Mouse (Mus musculus): ENCODE measurements around the gene Ntrk1. TPM values are rescaled to one million over a fixed set of nuclear protein-coding genes. Genes with fewer than 3 reads are reported as not detected.
A peak's percentile ranks its signal among the peaks of the same experiment; 100 is the strongest.

Ntrk1 gene
- polyA plus RNA-seq, 1 experiment from 2014 or later: 0.15 TPM

- H3K4me1 ChIP-seq (ENCODE audit: control insufficient read depth in 2 of 2, insufficient read depth in 2 of 2, low read length in 2 of 2): peaks cover 3 to 4% of the 10 kb centered on the region in 2 experiments; a peak in 2 of 4 replicates
- peaks cover 53% of the 10 kb centered on the region for H3K27me3 ChIP-seq (ENCODE audit: control insufficient read depth, insufficient read depth, low read length)
- no peaks in the 10 kb centered on the region for H3K9me3 ChIP-seq (ENCODE audit: control insufficient read depth, low read length)
- no peaks in the 10 kb centered on the region for H3K36me3 ChIP-seq (ENCODE audit: control insufficient read depth, insufficient read depth, low read length)
- H3K9ac ChIP-seq (ENCODE audit: low read length): no peak overlapping the region
- no peak overlapping the region for H3K4me3 ChIP-seq (ENCODE audit: control insufficient read depth in 1 of 2, insufficient read depth in 1 of 2, low read depth in 1 of 2, low read length in 2 of 2)
- WGBS: 62% methylated on average over 12 of the region's 12 CpGs
- no peak overlapping the region for H3K4me2 ChIP-seq (ENCODE audit: low read length)
- H3K27ac ChIP-seq (replicated peaks in 1 of 2; ENCODE audit: control insufficient read depth in 1 of 2, insufficient read depth in 1 of 2, low read depth in 2 of 2, low read length in 2 of 2): no peak overlapping the region
- no peak for ATAC-seq (ENCODE audit: insufficient number of reproducible peaks, insufficient read depth, low FRiP score, low read depth)
Observed at GRCm38 (mm10) chr3:87818226-87818625, 23.3 kb upstream of the Ntrk1 start.

DNA sequence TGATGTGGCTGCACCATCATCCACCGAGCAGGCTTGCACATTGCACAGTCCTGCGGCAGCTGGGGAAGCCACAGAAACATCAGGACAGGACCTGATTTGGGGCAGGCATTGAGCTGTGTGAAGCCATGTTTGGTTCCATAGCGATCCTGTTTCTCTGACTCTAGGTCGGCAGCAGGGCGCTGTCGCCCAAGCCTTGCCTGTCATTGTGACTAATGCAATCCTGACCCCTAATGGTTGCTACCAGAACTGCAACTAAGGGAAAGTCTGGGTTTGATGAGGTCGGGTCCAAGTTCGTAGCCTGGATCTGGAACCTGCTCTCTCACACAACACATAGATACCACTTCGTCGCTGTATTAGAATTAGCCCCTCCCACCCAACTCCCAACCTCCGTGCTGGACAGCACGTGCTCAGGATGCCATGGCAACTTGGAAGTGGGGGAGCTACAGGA is 21.7 kb upstream of the Ntrk1 start:
- no peak overlapping the region for H3K27ac ChIP-seq (replicated peaks in 1 of 2; ENCODE audit: control insufficient read depth in 1 of 2, insufficient read depth in 1 of 2, low read depth in 2 of 2, low read length in 2 of 2)
- no peak; the same call in 1 of the 2 replicates for ATAC-seq (ENCODE audit: insufficient number of reproducible peaks, insufficient read depth, low FRiP score, low read depth)
- peaks cover 3 to 4% of the 10 kb centered on the region in 2 experiments; a peak in 2 of 4 replicates for H3K4me1 ChIP-seq (ENCODE audit: control insufficient read depth in 2 of 2, insufficient read depth in 2 of 2, low read length in 2 of 2)
- no peaks in the 10 kb centered on the region for H3K9me3 ChIP-seq (ENCODE audit: control insufficient read depth, low read length)
- no peaks in the 10 kb centered on the region for H3K36me3 ChIP-seq (ENCODE audit: control insufficient read depth, insufficient read depth, low read length)
- peak overlapping the region; percentile 42 for H3K4me2 ChIP-seq (ENCODE audit: low read length)
- 2% methylated on average over 12 of the region's 12 CpGs for WGBS
- H3K27me3 ChIP-seq (ENCODE audit: control insufficient read depth, insufficient read depth, low read length): peaks cover 69% of the 10 kb centered on the region
- no peak overlapping the region for H3K4me3 ChIP-seq (ENCODE audit: control insufficient read depth in 1 of 2, insufficient read depth in 1 of 2, low read depth in 1 of 2, low read length in 2 of 2)
- no peak overlapping the region for H3K9ac ChIP-seq (ENCODE audit: low read length)

- Histone ChIP-seq H3K27ac (replicated peaks in 1 of 2; ENCODE audit: control insufficient read depth in 1 of 2, insufficient read depth in 1 of 2, low read depth in 2 of 2, low read length in 2 of 2) (no peak overlapping the region), H3K9me3 (ENCODE audit: control insufficient read depth, low read length) (no peaks in the 10 kb centered on the region), H3K4me1 (ENCODE audit: control insufficient read depth in 2 of 2, insufficient read depth in 2 of 2, low read length in 2 of 2) (peaks cover 3 to 4% of the 10 kb centered on the region in 2 experiments; a peak in 2 of 4 replicates), H3K4me3 (ENCODE audit: control insufficient read depth in 1 of 2, insufficient read depth in 1 of 2, low read depth in 1 of 2, low read length in 2 of 2) (no peak overlapping the region), H3K9ac (ENCODE audit: low read length) (no peak overlapping the region), H3K4me2 (ENCODE audit: low read length) (peak overlapping the region; percentile 42), H3K36me3 (ENCODE audit: control insufficient read depth, insufficient read depth, low read length) (no peaks in the 10 kb centered on the region), H3K27me3 (ENCODE audit: control insufficient read depth, insufficient read depth, low read length) (peaks cover 74% of the 10 kb centered on the region)
- WGBS: 33% methylated on average over 6 of the region's 6 CpGs
- no peak for ATAC-seq (ENCODE audit: insufficient number of reproducible peaks, insufficient read depth, low FRiP score, low read depth)
Observed at GRCm38 (mm10) chr3:87816166-87816565, 21.2 kb upstream of the Ntrk1 start.

DNA sequence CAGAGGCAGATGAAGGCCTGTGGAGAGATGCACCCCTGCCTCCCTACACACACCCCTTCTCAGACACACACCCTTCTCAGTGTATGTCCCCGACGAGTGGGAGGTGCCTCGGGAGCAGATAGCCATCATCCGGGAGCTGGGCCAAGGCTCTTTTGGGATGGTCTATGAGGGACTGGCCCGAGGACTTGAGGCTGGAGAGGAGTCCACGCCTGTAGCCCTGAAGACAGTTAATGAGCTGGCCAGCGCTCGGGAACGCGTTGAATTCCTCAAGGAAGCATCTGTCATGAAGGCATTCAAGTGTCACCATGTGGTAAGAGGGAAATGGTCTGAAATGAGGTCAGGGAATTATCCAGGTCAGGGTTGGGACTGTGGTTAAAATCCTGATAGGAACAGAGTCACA is 17.9 kb upstream of the Ntrk1 start:
- Histone ChIP-seq H3K36me3 (ENCODE audit: control insufficient read depth, insufficient read depth, low read length) (no peaks in the 10 kb centered on the region), H3K27ac (replicated peaks in 1 of 2; ENCODE audit: control insufficient read depth in 1 of 2, insufficient read depth in 1 of 2, low read depth in 2 of 2, low read length in 2 of 2) (no peak overlapping the region), H3K9ac (ENCODE audit: low read length) (no peak overlapping the region), H3K27me3 (ENCODE audit: control insufficient read depth, insufficient read depth, low read length) (peaks cover 91% of the 10 kb centered on the region), H3K9me3 (ENCODE audit: control insufficient read depth, low read length) (no peaks in the 10 kb centered on the region), H3K4me1 (ENCODE audit: control insufficient read depth in 2 of 2, insufficient read depth in 2 of 2, low read length in 2 of 2) (peaks cover 4 to 5% of the 10 kb centered on the region in 2 experiments; a peak in 3 of 4 replicates), H3K4me2 (ENCODE audit: low read length) (no peak overlapping the region), H3K4me3 (ENCODE audit: control insufficient read depth in 1 of 2, insufficient read depth in 1 of 2, low read depth in 1 of 2, low read length in 2 of 2) (no peak overlapping the region)
- ATAC-seq (ENCODE audit: insufficient number of reproducible peaks, insufficient read depth, low FRiP score, low read depth): no peak
- 41% methylated on average over 10 of the region's 10 CpGs for WGBS

GRCm38 (mm10) chr3:87812413-87812812 is 17.5 kb upstream of the Ntrk1 start:
- Histone ChIP-seq H3K9ac (ENCODE audit: low read length) (no peak overlapping the region), H3K27me3 (ENCODE audit: control insufficient read depth, insufficient read depth, low read length) (peaks cover 86% of the 10 kb centered on the region), H3K4me1 (ENCODE audit: control insufficient read depth in 2 of 2, insufficient read depth in 2 of 2, low read length in 2 of 2) (peaks cover 4 to 5% of the 10 kb centered on the region in 2 experiments; a peak in 3 of 4 replicates), H3K4me2 (ENCODE audit: low read length) (no peak overlapping the region), H3K9me3 (ENCODE audit: control insufficient read depth, low read length) (no peaks in the 10 kb centered on the region), H3K4me3 (ENCODE audit: control insufficient read depth in 1 of 2, insufficient read depth in 1 of 2, low read depth in 1 of 2, low read length in 2 of 2) (no peak overlapping the region), H3K27ac (replicated peaks in 1 of 2; ENCODE audit: control insufficient read depth in 1 of 2, insufficient read depth in 1 of 2, low read depth in 2 of 2, low read length in 2 of 2) (no peak overlapping the region), H3K36me3 (ENCODE audit: control insufficient read depth, insufficient read depth, low read length) (no peaks in the 10 kb centered on the region)
- WGBS: 79% methylated on average over 4 of the region's 4 CpGs
- no peak for ATAC-seq (ENCODE audit: insufficient number of reproducible peaks, insufficient read depth, low FRiP score, low read depth)

DNA sequence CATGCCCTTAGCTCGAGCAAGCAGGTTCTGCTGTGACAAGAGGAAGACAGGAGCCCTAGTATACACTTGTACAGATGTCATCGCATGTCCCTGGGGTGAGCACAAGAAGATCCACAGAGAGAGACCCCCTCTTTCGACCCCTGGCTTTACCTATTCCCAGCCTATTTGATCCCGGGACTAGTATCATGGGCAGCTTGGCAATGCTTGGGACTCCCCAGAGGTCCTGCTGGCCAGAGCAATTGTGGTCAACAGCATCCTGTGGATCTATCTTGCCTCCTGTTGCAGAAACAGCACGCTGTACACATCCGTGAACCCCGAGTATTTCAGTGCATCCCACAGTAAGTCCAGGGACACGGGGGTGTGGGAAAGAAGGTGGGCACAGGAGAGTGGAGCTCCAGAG is 16.3 kb upstream of the Ntrk1 start:
- Histone ChIP-seq H3K36me3 (ENCODE audit: control insufficient read depth, insufficient read depth, low read length) (no peaks in the 10 kb centered on the region), H3K4me2 (ENCODE audit: low read length) (no peak overlapping the region), H3K4me1 (ENCODE audit: control insufficient read depth in 2 of 2, insufficient read depth in 2 of 2, low read length in 2 of 2) (peaks cover 0 to 2% of the 10 kb centered on the region in 2 experiments; a peak in 2 of 4 replicates), H3K9ac (ENCODE audit: low read length) (no peak overlapping the region), H3K27me3 (ENCODE audit: control insufficient read depth, insufficient read depth, low read length) (peaks cover 89% of the 10 kb centered on the region), H3K27ac (replicated peaks in 1 of 2; ENCODE audit: control insufficient read depth in 1 of 2, insufficient read depth in 1 of 2, low read depth in 2 of 2, low read length in 2 of 2) (no peak overlapping the region), H3K4me3 (ENCODE audit: control insufficient read depth in 1 of 2, insufficient read depth in 1 of 2, low read depth in 1 of 2, low read length in 2 of 2) (no peak overlapping the region), H3K9me3 (ENCODE audit: control insufficient read depth, low read length) (no peaks in the 10 kb centered on the region)
- no peak for ATAC-seq (ENCODE audit: insufficient number of reproducible peaks, insufficient read depth, low FRiP score, low read depth)
- WGBS: 74% methylated on average over 8 of the region's 8 CpGs

GRCm38 (mm10) chr3:87809322-87809962 is 14.5 kb upstream of the Ntrk1 start:
- peak; percentile 20; the same call in 1 of the 2 replicates for ATAC-seq (ENCODE audit: insufficient number of reproducible peaks, insufficient read depth, low FRiP score, low read depth)
- Histone ChIP-seq H3K4me1 (ENCODE audit: control insufficient read depth in 2 of 2, insufficient read depth in 2 of 2, low read length in 2 of 2) (peaks cover 0 to 2% of the 10 kb centered on the region in 2 experiments; a peak in 2 of 4 replicates), H3K27me3 (ENCODE audit: control insufficient read depth, insufficient read depth, low read length) (peaks cover 92% of the 10 kb centered on the region), H3K9ac (ENCODE audit: low read length) (no peak overlapping the region), H3K36me3 (ENCODE audit: control insufficient read depth, insufficient read depth, low read length) (no peaks in the 10 kb centered on the region), H3K4me2 (ENCODE audit: low read length) (peak overlapping the region; percentile 14; the same call in 1 of the 2 replicates), H3K9me3 (ENCODE audit: control insufficient read depth, low read length) (no peaks in the 10 kb centered on the region), H3K27ac (replicated peaks in 1 of 2; ENCODE audit: control insufficient read depth in 1 of 2, insufficient read depth in 1 of 2, low read depth in 2 of 2, low read length in 2 of 2) (no peak overlapping the region), H3K4me3 (ENCODE audit: control insufficient read depth in 1 of 2, insufficient read depth in 1 of 2, low read depth in 1 of 2, low read length in 2 of 2) (peak overlapping the region; percentile 4 to 5; a peak in 1 of 4 replicates)
- 7% methylated on average over 28 of the region's 28 CpGs for WGBS
